Mouse (Mus musculus) intestine, postnatal 0 days (tissue): ENCODE data around the gene Iqcb1. TPM values are rescaled to one million over a fixed set of nuclear protein-coding genes. Genes with fewer than 3 reads are reported as not detected.

ENCODE experiments used
- ATAC-seq: fragments of 200-750 bp; cut with Nextera tagmentation; 2 replicates; pipeline ENCODE4 v1.8.0; 2017; ENCODE audit warnings: mild to moderate bottlenecking, moderate TSS enrichment, moderate library complexity
- H3K27ac ChIP-seq: fragments of 300-500 bp; sonication (generic); 2 replicates; pipeline ENCODE4 v1.5.1; 2014; ENCODE audit warnings: mild to moderate bottlenecking, low read depth, low read length, moderate library complexity
- H3K27me3 ChIP-seq: fragments of 300-500 bp; sonication (generic); replicated peaks from 2 replicates; pipeline ENCODE4 v1.6.1; 2014; ENCODE audit warnings: low read length, mixed read lengths; ENCODE audit not compliant: control insufficient read depth, insufficient read depth
- H3K36me3 ChIP-seq: fragments of 300-500 bp; sonication (generic); 2 replicates; pipeline ENCODE4 v1.6.1; 2014; ENCODE audit warnings: mild to moderate bottlenecking, moderate library complexity; ENCODE audit not compliant: control insufficient read depth, insufficient read depth
- H3K4me1 ChIP-seq: fragments of 300-500 bp; sonication (generic); replicated peaks from 2 replicates; pipeline ENCODE4 v1.6.1; 2014; ENCODE audit warnings: antibody characterized with exemption, low read length, mixed read lengths; ENCODE audit not compliant: control insufficient read depth, insufficient read depth
- H3K4me2 ChIP-seq: fragments of 300-500 bp; sonication (generic); replicated peaks from 2 replicates; pipeline ENCODE4 v1.6.1; 2014; ENCODE audit warnings: low read depth, mild to moderate bottlenecking, moderate library complexity
- H3K4me3 ChIP-seq: fragments of 300-500 bp; sonication (generic); 2 replicates; pipeline ENCODE4 v1.5.1; 2014; ENCODE audit warnings: low read depth, low read length
- H3K9ac ChIP-seq: fragments of 300-500 bp; sonication (generic); 2 replicates; pipeline ENCODE4 v1.6.1; 2014; ENCODE audit warnings: mild to moderate bottlenecking, low read depth, low read length
- H3K9me3 ChIP-seq: fragments of 300-500 bp; sonication (generic); 2 replicates; pipeline ENCODE4 v1.6.1; 2016; ENCODE audit warnings: mixed run types; ENCODE audit not compliant: control insufficient read depth
- CTCF ChIP-seq: sonication (generic); IDR thresholded peaks from 2 replicates; pipeline ENCODE4 v1.5.1; 2016; ENCODE audit warnings: low read depth, mild to moderate bottlenecking, control low read depth, antibody characterized with exemption, moderate library complexity
- WGBS: fragments of 180-500 bp; shearing (Covaris S2); extraction: QIAGEN DNeasy Blood & Tissue Kit; methylation state at CpG from one replicate; pipeline ENCODE4 v1.1.7; 2014; 5-methylcytosine and 5-hydroxymethylcytosine counted together
- microRNA-seq: library from miRNA; unstranded; fragments of <30 nt; microRNA quantifications from one replicate; pipeline ENCODE4, GENCODE M21; 2016
- polyA plus RNA-seq: library from polyadenylated mRNA; unstranded; fragments of >200 nt; fragmentation: Nextera tagmentation; extraction: Ambion mirVana; gene quantifications from 2 replicates; pipeline ENCODE4 v1.2.1, GENCODE M21; 2015

Iqcb1 gene
- polyA plus RNA-seq, 1 experiment from 2014 or later, result 7.8 TPM

DNA sequence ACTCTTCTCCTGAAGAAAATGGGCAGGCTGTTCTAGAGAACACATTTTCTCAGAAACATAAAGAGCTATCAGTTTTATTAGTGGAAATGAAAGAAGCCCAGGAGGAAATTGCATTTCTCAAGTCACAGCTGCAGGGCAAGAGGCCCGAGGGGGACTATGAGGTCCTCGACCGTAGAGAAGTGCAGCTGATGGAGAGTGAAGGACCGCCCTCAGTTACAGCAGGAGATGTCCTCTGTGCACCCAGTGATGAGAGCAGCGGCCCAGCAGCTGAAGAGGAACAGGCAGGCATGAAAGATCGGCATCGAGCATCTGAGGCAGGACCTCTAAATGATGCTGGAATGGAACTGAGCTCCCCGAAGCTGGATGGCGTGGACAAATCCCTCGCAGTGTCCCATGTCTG, 83.7 kb downstream of the Iqcb1 start:
- ATAC-seq, result no peak
- Histone ChIP-seq H3K27me3 (no peaks in the 10 kb centered on the region), H3K9me3 (no peaks in the 10 kb centered on the region), H3K4me1 (no peaks in the 10 kb centered on the region), H3K27ac (no peak overlapping the region), H3K4me3 (no peak overlapping the region), H3K4me2 (no peak overlapping the region), H3K9ac (no peak overlapping the region), H3K36me3 (peaks cover 59% of the 10 kb centered on the region)
- TF ChIP-seq CTCF, result no peak
- 85% methylated on average over 10 of the region's 10 CpGs for WGBS

DNA sequence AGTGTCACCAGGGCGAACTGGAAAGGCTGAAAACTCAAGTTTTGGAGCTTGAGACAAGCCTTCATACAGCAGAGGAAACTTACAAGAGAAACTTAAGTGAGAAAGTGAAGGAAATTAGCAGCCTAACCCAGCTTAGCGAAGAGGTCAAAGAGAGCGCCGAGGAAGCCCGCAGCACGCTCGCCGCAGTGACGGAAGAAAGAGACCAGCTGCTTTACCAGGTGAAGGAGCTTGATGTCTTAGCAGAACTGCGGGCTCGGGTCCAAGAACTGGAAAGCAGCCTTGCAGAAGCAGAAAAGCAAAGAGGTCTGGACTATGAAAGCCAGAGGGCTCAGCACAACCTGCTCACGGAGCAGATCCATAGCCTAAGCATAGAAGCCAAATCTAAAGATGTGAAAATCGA, 84.1 kb downstream of the Iqcb1 start:
- H3K9me3 ChIP-seq, result no peaks in the 10 kb centered on the region
- H3K4me1 ChIP-seq, result no peaks in the 10 kb centered on the region
- H3K4me2 ChIP-seq, result no peak overlapping the region
- H3K36me3 ChIP-seq, result peaks cover 61% of the 10 kb centered on the region
- no peak overlapping the region for H3K27ac ChIP-seq
- WGBS, result 89% methylated on average over 13 of the region's 13 CpGs
- no peak overlapping the region for H3K4me3 ChIP-seq
- no peak for ATAC-seq
- H3K9ac ChIP-seq, result no peak overlapping the region
- no peaks in the 10 kb centered on the region for H3K27me3 ChIP-seq
- no peak for TF ChIP-seq CTCF

DNA sequence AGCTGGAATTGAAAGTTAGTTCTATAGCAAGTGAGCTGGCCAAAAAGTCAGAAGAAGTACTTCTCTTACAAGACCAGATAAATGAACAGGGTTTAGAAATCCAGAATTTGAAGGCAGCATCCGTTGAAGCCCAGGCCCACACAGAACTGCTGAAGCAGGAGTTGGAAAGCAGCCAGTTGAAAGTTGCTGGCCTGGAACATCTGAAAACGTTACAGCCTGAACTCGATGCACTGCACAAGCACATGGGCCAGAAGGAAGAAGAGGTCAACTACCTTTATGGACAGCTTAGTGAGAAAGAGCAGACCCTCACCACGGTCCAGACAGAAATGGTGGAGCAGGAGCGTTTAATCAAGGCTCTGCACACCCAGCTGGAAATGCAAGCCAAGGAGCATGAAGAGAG, 86.0 kb downstream of the Iqcb1 start:
- Histone ChIP-seq H3K27ac (no peak overlapping the region), H3K36me3 (peaks cover 71% of the 10 kb centered on the region), H3K4me3 (no peak overlapping the region), H3K27me3 (no peaks in the 10 kb centered on the region), H3K4me2 (no peak overlapping the region), H3K9ac (no peak overlapping the region), H3K9me3 (no peaks in the 10 kb centered on the region), H3K4me1 (no peaks in the 10 kb centered on the region)
- 66% methylated on average over 5 of the region's 5 CpGs for WGBS
- TF ChIP-seq CTCF, result no peak
- no peak for ATAC-seq

DNA sequence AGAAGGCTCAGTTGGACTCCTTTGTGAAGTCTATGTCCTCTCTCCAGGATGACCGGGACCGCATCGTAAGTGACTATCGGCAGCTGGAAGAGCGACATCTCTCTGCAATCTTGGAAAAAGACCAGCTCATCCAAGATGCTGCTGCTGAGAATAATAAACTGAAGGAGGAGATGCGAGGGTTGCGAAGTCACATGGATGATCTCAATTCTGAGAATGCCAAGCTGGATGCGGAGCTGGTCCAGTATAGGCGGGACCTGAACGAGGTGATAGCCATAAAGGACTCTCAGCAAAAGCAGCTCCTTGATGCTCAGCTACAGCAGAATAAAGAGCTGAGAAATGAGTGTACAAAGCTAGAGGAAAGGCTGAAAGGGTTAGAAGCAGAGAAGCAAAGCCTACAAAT, 90.3 kb downstream of the Iqcb1 start:
- no peak for TF ChIP-seq CTCF
- H3K9ac ChIP-seq, result no peak overlapping the region
- no peaks in the 10 kb centered on the region for H3K9me3 ChIP-seq
- 94% methylated on average over 10 of the region's 10 CpGs for WGBS
- H3K27me3 ChIP-seq, result no peaks in the 10 kb centered on the region
- H3K36me3 ChIP-seq, result peaks cover 80% of the 10 kb centered on the region
- no peak overlapping the region for H3K4me2 ChIP-seq
- H3K27ac ChIP-seq, result no peak overlapping the region
- no peak overlapping the region for H3K4me3 ChIP-seq
- no peak for ATAC-seq
- no peaks in the 10 kb centered on the region for H3K4me1 ChIP-seq

DNA sequence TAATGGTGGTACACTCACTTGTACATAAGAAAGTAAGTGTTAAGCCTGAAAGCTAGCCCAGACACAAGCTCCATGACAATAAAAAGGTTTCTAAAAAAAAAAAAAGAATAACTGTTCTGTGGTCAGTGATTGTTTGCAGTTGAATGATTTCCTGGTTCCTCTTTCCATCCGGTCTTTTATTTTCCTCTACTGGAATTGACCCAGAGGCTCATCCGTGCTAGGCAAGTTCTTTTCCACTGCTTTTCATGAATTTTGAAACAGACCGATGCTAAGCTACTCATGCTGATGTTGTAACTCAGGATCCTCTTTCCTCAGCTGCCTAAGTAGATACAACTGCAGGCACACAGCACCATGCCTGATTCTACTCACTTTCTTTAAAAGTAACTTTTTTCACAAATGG, 92.2 kb downstream of the Iqcb1 start:
- H3K4me1 ChIP-seq, result no peaks in the 10 kb centered on the region
- no peak overlapping the region for H3K4me2 ChIP-seq
- TF ChIP-seq CTCF, result no peak
- H3K27me3 ChIP-seq, result no peaks in the 10 kb centered on the region
- H3K27ac ChIP-seq, result no peak overlapping the region
- 80% methylated on average over 3 of the region's 3 CpGs for WGBS
- no peak overlapping the region for H3K4me3 ChIP-seq
- peaks cover 82% of the 10 kb centered on the region for H3K36me3 ChIP-seq
- no peak overlapping the region for H3K9ac ChIP-seq
- H3K9me3 ChIP-seq, result no peaks in the 10 kb centered on the region
- ATAC-seq, result no peak

DNA sequence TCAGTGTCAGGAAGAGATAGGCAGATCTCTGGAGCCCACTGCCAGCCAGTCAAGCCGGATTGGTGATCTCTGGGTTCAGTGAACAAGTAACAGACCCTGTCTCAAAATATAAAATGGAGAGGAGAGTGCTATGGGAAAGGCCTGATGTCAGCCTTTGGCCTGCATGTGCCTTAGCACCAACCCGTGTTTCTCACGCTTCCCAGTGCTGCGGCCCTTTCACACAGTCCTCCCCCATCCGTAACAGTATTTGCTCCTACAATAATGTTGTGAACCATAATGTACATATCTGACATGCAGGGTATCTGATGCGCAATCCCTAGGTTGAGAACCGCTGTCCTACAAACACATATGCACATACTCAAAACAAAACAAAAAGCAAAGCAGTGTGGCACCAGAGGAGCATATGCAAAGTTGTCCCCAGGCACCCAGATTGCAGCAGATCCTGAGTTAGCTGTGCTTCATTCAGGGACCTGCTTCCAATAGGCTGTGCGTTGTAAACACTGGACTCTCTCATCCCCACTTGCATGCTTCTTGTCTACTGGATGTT, 93.0 kb downstream of the Iqcb1 start:
- H3K27ac ChIP-seq, result no peak overlapping the region

DNA sequence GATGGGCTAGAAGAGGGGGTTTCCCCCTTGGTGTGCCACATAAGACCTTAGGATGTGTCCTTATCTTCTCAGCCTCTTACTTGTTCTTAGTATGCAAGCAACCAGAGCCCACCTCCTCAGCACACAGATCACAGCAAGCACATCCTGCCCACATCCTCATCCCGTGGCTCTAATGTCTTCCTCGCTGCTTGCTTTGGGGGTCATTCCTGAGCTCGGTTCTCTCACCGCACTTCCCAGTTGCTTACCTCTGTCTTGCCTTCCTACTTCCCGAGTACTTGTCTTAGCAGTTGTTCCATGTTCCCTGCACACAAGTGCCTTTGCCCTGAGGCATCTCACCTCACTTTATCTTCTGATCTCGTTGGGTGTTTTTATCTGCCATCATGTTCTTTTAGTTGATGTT, 93.8 kb downstream of the Iqcb1 start:
- Histone ChIP-seq H3K4me1 (no peaks in the 10 kb centered on the region), H3K27me3 (no peaks in the 10 kb centered on the region), H3K4me2 (no peak overlapping the region), H3K36me3 (peaks cover 85% of the 10 kb centered on the region), H3K9me3 (no peaks in the 10 kb centered on the region), H3K27ac (no peak overlapping the region), H3K9ac (no peak overlapping the region), H3K4me3 (no peak overlapping the region)
- WGBS, result 88% methylated on average over 6 of the region's 6 CpGs
- ATAC-seq, result no peak
- no peak for TF ChIP-seq CTCF

More for the DNA sequence above, 93.0 kb downstream of the Iqcb1 start:
- H3K4me1 ChIP-seq, result no peaks in the 10 kb centered on the region
- no peak overlapping the region for H3K4me2 ChIP-seq
- 93% methylated on average over 8 of the region's 8 CpGs for WGBS
- ATAC-seq, result no peak
- H3K9ac ChIP-seq, result no peak overlapping the region
- TF ChIP-seq CTCF, result no peak
- H3K9me3 ChIP-seq, result no peaks in the 10 kb centered on the region
- no peaks in the 10 kb centered on the region for H3K27me3 ChIP-seq
- no peak overlapping the region for H3K4me3 ChIP-seq
- H3K36me3 ChIP-seq, result peaks cover 83% of the 10 kb centered on the region

Small RNAs within 50 kb of the gene (microRNA-seq; reads per million reads assigned to microRNA genes)
- not detected for gene Gm22617

Other genes starting within 250 kb of the Iqcb1 start
- gene Cd86, start 162.3 kb upstream of the Iqcb1 start, polyA plus RNA-seq, result 1.2 and 1.6 TPM in 2 replicates
- 4.7 and 7.5 TPM in 2 replicates for gene Ildr1, start 134.4 kb upstream of the Iqcb1 start, polyA plus RNA-seq
- 7.3 and 12.9 TPM in 2 replicates for gene Slc15a2, start 43.4 kb upstream of the Iqcb1 start, polyA plus RNA-seq
- 1.0 and 1.1 TPM in 2 replicates for gene Eaf2, start 46.6 kb downstream of the Iqcb1 start, polyA plus RNA-seq
- 73.7 and 82.0 TPM in 2 replicates for gene Golgb1, start 46.8 kb downstream of the Iqcb1 start, polyA plus RNA-seq
- gene Hcls1, start 106.6 kb downstream of the Iqcb1 start, polyA plus RNA-seq, result 16.1 and 18.7 TPM in 2 replicates
- gene Fbxo40, start 162.1 kb downstream of the Iqcb1 start, polyA plus RNA-seq, result 0.03 TPM in 1 of 2 replicates, not detected in the other
- 1.1 and 1.4 TPM in 2 replicates for gene Polq, start 183.4 kb downstream of the Iqcb1 start, polyA plus RNA-seq